Mouse (Mus musculus) CH12.LX (cell line): Measurements from ENCODE around the gene Tha1.
"Not testable (repeated sequence)": the region's sequence is repeated elsewhere in the genome, so short reads cannot be mapped to it uniquely, and the experiment has no call there.

Experiments used
- CHD2 ChIP-seq: IDR thresholded peaks from 2 replicates; pipeline ENCODE4 v1.6.1; 2011; ENCODE audit warnings: low read length, improper control_type of control experiment
- CTCF ChIP-seq, 2 experiments: IDR thresholded peaks in 1 of 2; conservative IDR thresholded peaks in 1 of 2; 2 replicates each; pipeline ENCODE4 v1.5.1; 2011 to 2012; ENCODE audit warnings: low read depth in 2 of 2, low read length in 2 of 2, improper control_type of control experiment in 1 of 2, inconsistent platforms in 1 of 2, mild to moderate bottlenecking in 1 of 2, moderate library complexity in 1 of 2
- EP300 ChIP-seq: IDR thresholded peaks from 2 replicates; pipeline ENCODE4 v1.6.1; 2011; ENCODE audit warnings: low read length, improper control_type of control experiment
- KAT2A ChIP-seq: IDR thresholded peaks from 2 replicates; pipeline ENCODE4 v1.6.1; 2012; ENCODE audit warnings: low read length, improper control_type of control experiment, inconsistent platforms; ENCODE audit not compliant: insufficient replicate concordance
- MAFK ChIP-seq: IDR thresholded peaks from 2 replicates; pipeline ENCODE4 v1.6.1; 2011; ENCODE audit warnings: low read length, improper control_type of control experiment; ENCODE audit not compliant: insufficient replicate concordance
- POLR2A ChIP-seq: IDR thresholded peaks from 2 replicates; pipeline ENCODE4 v1.6.1; 2011; ENCODE audit warnings: low read depth, mild to moderate bottlenecking, improper control_type of control experiment, low read length
- RAD21 ChIP-seq: IDR thresholded peaks from 2 replicates; pipeline ENCODE4 v1.6.1; 2011; ENCODE audit warnings: low read depth, mild to moderate bottlenecking, low read length, improper control_type of control experiment, moderate library complexity
- RCOR1 ChIP-seq: conservative IDR thresholded peaks from 2 replicates; pipeline ENCODE4 v1.6.1; 2012; ENCODE audit warnings: low read depth, mild to moderate bottlenecking, inconsistent platforms, low read length, improper control_type of control experiment
- SMC3 ChIP-seq: IDR thresholded peaks from 2 replicates; pipeline ENCODE4 v1.6.1; 2011; ENCODE audit warnings: low read depth, low read length, improper control_type of control experiment
- TBP ChIP-seq: conservative IDR thresholded peaks from 2 replicates; pipeline ENCODE4 v1.6.1; 2011; ENCODE audit warnings: low read depth, low read length, improper control_type of control experiment
- USF2 ChIP-seq: conservative IDR thresholded peaks from 2 replicates; pipeline ENCODE4 v1.6.1; 2011; ENCODE audit warnings: low read depth, low read length, improper control_type of control experiment
- ZC3H11A ChIP-seq: IDR thresholded peaks from 2 replicates; pipeline ENCODE4 v1.6.1; 2012; ENCODE audit warnings: low read depth, mild to moderate bottlenecking, inconsistent platforms, low read length, improper control_type of control experiment
- ZMIZ1 ChIP-seq: IDR thresholded peaks from 2 replicates; pipeline ENCODE4 v1.6.1; 2012; ENCODE audit warnings: low read depth, mild to moderate bottlenecking, inconsistent platforms, low read length, improper control_type of control experiment
- ZNF384 ChIP-seq: IDR thresholded peaks from 2 replicates; pipeline ENCODE4 v1.6.1; 2012; ENCODE audit warnings: low read depth, low read length, improper control_type of control experiment, inconsistent platforms

GRCm38 (mm10) chr11:117833509-117833908 lies 39.8 kb downstream of the Tha1 start:
- peak in 1 of 2 experiments; percentile 10; a peak in 1 of 4 replicates for TF ChIP-seq CTCF (conservative IDR thresholded peaks at IDR 0.05 in 1 of 2, IDR thresholded peaks at IDR 0.05 in 1 of 2; ENCODE audit: low read depth in 2 of 2, low read length in 2 of 2)
- not testable (repeated sequence) for TF ChIP-seq EP300, POLR2A, KAT2A, RCOR1, ZC3H11A, CHD2, RAD21, ZMIZ1, MAFK, SMC3, TBP, USF2
- TF ChIP-seq ZNF384: peak; percentile 67
